Mouse (Mus musculus): ENCODE results near the gene Slc22a12. TPM values are rescaled to one million over a fixed set of nuclear protein-coding genes. Genes with fewer than 3 reads are reported as not detected.
A peak's percentile ranks its signal among the peaks of the same experiment; 100 is the strongest.

Slc22a12 gene
- total RNA-seq, 2 experiments from 2014 or later: 0.47 to 1.2 TPM

DNA sequence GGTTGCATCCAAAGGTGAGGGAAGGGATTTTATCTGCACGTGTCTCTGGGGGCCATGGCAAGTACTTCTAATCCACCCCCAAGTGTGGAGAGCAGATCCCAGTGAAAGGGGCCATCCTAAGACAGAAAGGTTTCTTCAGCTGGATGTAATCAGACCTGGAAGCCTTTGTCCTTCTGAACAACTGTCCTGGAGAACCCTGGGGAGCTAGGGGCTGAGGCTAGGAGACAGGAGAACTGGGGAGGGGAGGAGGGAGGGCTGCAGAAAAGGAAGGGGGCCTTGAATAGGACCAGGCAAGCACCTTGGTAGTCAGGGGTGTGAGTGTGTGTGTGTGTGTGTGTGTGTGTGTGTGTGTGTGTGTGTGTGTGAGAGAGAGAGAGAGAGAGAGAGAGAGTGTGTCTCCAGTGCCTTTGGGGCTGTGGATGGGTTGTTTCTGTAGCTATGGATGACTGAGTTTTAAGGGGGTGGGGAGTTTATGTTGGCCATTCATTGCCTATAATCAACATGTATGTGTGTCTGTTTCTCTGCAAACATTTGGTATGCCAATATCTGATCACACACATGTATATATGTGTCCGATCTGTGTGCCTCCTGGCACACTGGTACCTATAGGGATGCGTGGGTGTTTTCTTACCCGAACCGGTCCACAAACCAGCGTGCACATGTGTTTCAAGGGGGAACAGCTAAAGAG lies 46.2 kb downstream of the Slc22a12 start:
- no peak for DNase-seq (ENCODE audit: extremely low spot score in 1 of 2, low spot score in 1 of 2)

DNA sequence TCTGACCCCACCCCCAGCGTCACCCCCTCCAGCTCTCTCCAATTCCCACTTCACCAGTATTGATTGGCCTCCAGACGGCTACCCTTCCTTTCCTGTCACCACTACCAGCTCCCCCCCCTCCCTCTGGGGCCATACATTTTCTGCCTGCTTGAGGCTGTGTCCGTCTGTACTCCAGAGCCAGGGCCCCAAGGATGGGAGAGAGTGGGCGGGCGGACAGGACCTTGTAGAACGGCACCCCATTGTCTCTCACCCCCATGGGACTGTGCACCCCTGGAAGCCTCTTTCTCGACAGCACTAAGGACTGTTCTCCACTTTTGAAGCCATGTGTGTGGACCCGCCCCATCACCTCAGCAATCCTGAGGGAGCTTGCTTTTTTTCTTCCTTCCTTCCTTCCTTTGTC lies 47.1 kb downstream of the Slc22a12 start:
- DNase-seq (ENCODE audit: extremely low spot score in 1 of 2, low spot score in 1 of 2): no peak

DNA sequence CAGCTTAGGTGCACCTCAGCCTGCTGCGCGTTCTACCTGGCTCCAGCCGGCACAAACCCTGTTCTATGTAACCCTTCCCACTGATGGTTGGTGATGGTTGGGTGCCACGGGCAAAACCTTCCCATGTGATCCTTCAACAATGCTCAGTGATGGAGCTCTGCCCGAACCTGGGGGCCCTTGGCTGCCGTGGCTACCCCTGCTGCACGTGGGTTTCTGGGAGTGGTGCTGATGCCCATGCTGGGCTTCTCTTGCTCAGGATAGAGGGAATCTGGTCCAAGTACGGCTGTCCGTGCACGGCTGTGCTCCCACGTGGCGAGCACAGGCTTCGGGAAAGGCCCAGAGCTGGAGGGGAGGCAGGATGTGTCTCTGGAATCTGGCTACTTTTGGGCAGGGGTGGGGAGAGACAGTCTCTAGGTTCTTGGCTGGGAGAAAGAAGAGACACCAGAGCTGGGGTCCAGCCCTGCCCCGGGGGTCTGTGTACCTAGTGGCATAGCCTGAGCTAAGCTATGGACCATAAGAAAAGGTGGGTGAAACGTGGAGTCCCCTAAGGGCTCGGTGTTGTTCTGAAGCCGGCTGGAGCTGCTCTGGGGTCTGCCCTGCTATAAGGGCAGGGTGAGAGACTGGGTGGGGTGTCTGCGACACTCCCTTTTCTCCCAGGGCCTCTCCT lies 48.2 kb downstream of the Slc22a12 start:
- DNase-seq (ENCODE audit: extremely low spot score in 1 of 2, low spot score in 1 of 2): no peak

DNA sequence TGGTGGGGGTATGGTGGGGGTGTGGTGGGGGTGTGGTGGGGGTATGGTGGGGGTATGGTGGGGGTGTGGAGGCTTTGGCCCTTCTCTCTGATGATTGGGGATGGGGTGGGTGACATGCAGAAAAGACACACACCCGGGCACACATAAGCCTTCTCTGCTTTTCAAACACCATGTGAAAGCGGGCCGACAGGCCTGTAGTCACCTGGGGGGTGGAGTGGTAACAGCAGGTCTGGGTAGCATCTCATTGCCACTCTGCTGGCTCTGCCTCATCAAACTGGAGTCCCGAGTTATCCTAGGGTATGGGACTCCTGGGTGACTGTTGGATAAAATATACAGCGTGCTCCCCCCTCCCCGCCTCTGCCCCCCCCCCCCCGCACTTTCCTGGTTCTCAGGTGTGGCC lies 48.8 kb downstream of the Slc22a12 start:
- DNase-seq (ENCODE audit: extremely low spot score in 1 of 2, low spot score in 1 of 2): no peak

DNA sequence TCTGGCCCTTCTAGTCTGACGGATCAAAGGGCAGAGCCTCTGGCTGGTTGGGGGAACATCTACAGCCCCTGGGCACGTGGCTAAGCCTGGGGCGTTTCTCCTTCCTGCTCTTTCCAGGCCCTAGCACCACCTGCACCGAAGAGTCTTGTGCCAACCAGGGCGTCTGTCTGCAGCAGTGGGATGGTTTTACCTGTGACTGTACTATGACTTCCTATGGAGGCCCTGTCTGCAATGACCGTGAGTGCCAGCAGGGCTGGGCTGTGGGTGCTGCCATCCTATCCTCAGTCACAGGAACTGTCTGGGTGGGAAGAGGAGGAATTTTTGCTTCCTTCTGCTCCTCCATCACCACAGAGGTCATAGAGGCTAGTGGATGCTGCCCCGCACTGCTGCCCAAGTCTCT lies 49.6 kb downstream of the Slc22a12 start:
- no peak for DNase-seq (ENCODE audit: extremely low spot score in 1 of 2, low spot score in 1 of 2)

DNA sequence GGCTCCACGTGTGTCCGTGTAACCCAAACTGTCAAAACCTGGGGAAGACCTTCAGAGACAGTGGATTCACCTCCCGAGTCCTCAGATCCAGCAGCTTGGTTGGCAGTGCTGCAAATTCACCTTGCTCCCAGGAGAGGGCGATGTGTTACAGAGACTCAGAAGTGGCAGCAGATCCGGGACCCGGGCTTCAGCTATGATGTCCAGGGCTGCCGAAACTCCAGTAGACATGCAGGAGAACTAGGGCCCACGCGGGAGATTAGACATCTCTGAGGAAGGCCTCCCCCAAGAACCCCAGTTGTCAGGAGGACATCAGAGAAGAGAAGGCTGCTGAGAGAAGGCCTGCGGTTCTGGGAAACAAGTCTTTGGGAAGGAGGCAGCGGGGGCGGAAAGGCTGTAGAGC lies 50.7 kb downstream of the Slc22a12 start:
- DNase-seq (ENCODE audit: extremely low spot score in 1 of 2, low spot score in 1 of 2): peak; percentile 62 to 64

DNA sequence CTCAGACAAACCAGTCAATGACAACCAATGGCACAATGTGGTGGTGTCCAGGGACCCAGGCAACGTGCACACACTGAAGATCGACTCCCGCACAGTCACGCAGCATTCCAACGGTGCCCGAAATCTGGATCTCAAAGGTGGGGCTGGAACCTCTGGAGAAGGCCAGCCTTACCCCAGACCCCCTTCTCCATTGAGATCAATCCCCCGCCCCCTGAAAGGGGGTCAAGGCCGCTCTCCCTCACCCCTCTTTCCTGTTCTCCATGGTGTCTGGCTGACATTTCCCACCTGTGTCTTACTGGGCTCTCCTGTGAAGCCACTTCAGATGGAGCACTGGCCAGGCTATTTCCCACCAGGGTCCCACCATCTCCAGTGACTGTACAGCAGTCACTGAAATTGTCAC lies 51.3 kb downstream of the Slc22a12 start:
- DNase-seq (ENCODE audit: extremely low spot score in 1 of 2, low spot score in 1 of 2): no peak

DNA sequence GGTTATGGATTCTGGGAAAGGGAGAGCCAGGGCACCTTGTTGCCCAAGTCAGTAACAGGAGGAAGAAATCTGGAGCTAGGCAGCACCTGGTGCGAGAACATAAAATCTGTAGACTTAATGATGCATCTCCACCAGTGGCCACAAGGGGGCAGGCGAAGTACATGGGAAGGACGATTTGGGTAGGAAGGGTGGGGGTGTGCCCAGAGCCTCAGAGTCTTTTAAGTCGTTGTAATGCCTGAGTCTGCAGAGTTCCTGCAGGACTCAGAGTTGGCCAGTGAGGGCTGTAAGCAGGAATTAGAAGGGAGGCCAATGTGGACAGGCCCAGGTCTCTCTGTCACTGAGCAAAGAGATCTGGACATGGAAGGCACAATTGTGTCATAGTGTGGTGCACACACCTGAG lies 53.8 kb downstream of the Slc22a12 start:
- DNase-seq (ENCODE audit: extremely low spot score in 1 of 2, low spot score in 1 of 2): peak; percentile 84 to 98

Small RNA genes lying within 50 kb of the gene (microRNA-seq; reads per million reads assigned to microRNA genes)
- 0 reads per million in 2 experiments for gene Gm26460

Other genes with a start within 250 kb of the Slc22a12 start
- 1 to 10 TPM; 3.9 to 4.6 TPM for gene Cdc42bpg, start 236.6 kb downstream of the Slc22a12 start, total RNA-seq (2021)
- gene Men1, start 208.1 kb downstream of the Slc22a12 start, total RNA-seq (2021): 10 to 100 TPM; 63.3 to 64.8 TPM
- gene Map4k2, start 201.9 kb downstream of the Slc22a12 start, total RNA-seq (2021): 10 to 100 TPM; 66.3 to 78.4 TPM
- gene Sf1, start 179.3 kb downstream of the Slc22a12 start, total RNA-seq (2021): 100 to 1,000 TPM; 180 to 215 TPM
- 10 to 100 TPM; 26.6 to 32.3 TPM for gene Pygm, start 158.6 kb downstream of the Slc22a12 start, total RNA-seq (2021)
- 10 to 100 TPM; 29.3 to 29.8 TPM for gene Rasgrp2, start 143.7 kb downstream of the Slc22a12 start, total RNA-seq (2021)
- gene Nrxn2, start 124.3 kb downstream of the Slc22a12 start, total RNA-seq (2021): 100 to 1,000 TPM; 404 to 465 TPM

All from layer of hippocampus, postnatal 25 days (tissue).